Mouse (Mus musculus) spleen, adult 2 months (tissue): ENCODE measurements around the gene Osbpl7. TPM values are rescaled to one million over a fixed set of nuclear protein-coding genes. Genes with fewer than 3 reads are reported as not detected.

ENCODE experiments used
- DNase-seq, 2 experiments: peaks; one replicate each; pipeline versions ENCODE4 v3.0.0 to v3.0.0-alpha.2; 2012 to 2021; ENCODE audit warnings: low spot score in 2 of 2, low read depth in 1 of 2
- H3K27ac ChIP-seq: fragments of 200-500 bp; 2 replicates; pipeline ENCODE4 v1.5.1; 2012; ENCODE audit warnings: low read length, inconsistent platforms; ENCODE audit not compliant: insufficient read depth
- H3K27me3 ChIP-seq: fragments of 200-500 bp; 2 replicates; pipeline ENCODE4 v1.6.1; 2012; ENCODE audit warnings: mild to moderate bottlenecking, moderate library complexity, low read length, inconsistent platforms; ENCODE audit not compliant: control insufficient read depth, insufficient read depth
- H3K36me3 ChIP-seq: fragments of 200-500 bp; 2 replicates; pipeline ENCODE4 v1.6.1; 2012; ENCODE audit warnings: mild to moderate bottlenecking, low read length, inconsistent platforms; ENCODE audit not compliant: control insufficient read depth, insufficient read depth
- H3K4me1 ChIP-seq: fragments of 200-500 bp; 2 replicates; pipeline ENCODE4 v1.6.1; 2011; ENCODE audit warnings: inconsistent platforms; ENCODE audit not compliant: control insufficient read depth, insufficient read depth, insufficient read length
- H3K4me3 ChIP-seq: fragments of 200-500 bp; 2 replicates; pipeline ENCODE4 v1.5.1; 2011; ENCODE audit warnings: mild to moderate bottlenecking, inconsistent platforms; ENCODE audit not compliant: insufficient read depth, insufficient read length; ENCODE audit errors: extremely low read depth
- CTCF ChIP-seq: fragments of 200-500 bp; IDR thresholded peaks from 2 replicates; pipeline ENCODE4 v1.5.1; 2011; ENCODE audit warnings: mild to moderate bottlenecking, inconsistent platforms; ENCODE audit not compliant: insufficient read depth, insufficient read length, insufficient replicate concordance; ENCODE audit errors: extremely low read depth
- POLR2A ChIP-seq: fragments of 200-500 bp; IDR thresholded peaks from 2 replicates; pipeline ENCODE4 v1.6.1; 2011; ENCODE audit warnings: low read depth, low read length, inconsistent platforms
- WGBS: fragments of 180-500 bp; shearing (Covaris S2); methylation state at CpG from one replicate; pipeline ENCODE4 v1.1.7; 2018; 5-methylcytosine and 5-hydroxymethylcytosine counted together
- polyA plus RNA-seq: library from polyadenylated mRNA; depleted of rRNA; stranded (reverse); fragments of >200 nt; gene quantifications from 2 replicates; pipeline ENCODE4 v1.2.3, GENCODE M21; 2012

Osbpl7 gene
- polyA plus RNA-seq, 1 experiment, result 19.1 TPM

- H3K4me3 ChIP-seq, result no peak overlapping the region
- H3K4me1 ChIP-seq, result no peaks in the 10 kb centered on the region
- H3K27ac ChIP-seq, result no peak overlapping the region
- peaks cover 17% of the 10 kb centered on the region for H3K36me3 ChIP-seq
- WGBS, result 59% methylated on average over 1 of the region's 1 CpGs
- no peaks in the 10 kb centered on the region for H3K27me3 ChIP-seq
- TF ChIP-seq POLR2A (no peak), CTCF (no peak)
- no peak for DNase-seq
These were observed 18.9 kb downstream of the Osbpl7 start for GRCm38 (mm10) chr11:97069333-97069732.

- no peak overlapping the region for H3K4me3 ChIP-seq
- WGBS, result 84% methylated on average over 2 of the region's 2 CpGs
- TF ChIP-seq CTCF, result no peak
- TF ChIP-seq POLR2A, result no peak
- H3K36me3 ChIP-seq, result peaks cover 17% of the 10 kb centered on the region
- no peak overlapping the region for H3K27ac ChIP-seq
- no peaks in the 10 kb centered on the region for H3K4me1 ChIP-seq
- no peaks in the 10 kb centered on the region for H3K27me3 ChIP-seq
- no peak for DNase-seq
These were observed 19.3 kb downstream of the Osbpl7 start for GRCm38 (mm10) chr11:97069770-97070169.

GRCm38 (mm10) chr11:97071129-97071528, 20.7 kb downstream of the Osbpl7 start:
- Histone ChIP-seq H3K27me3 (no peaks in the 10 kb centered on the region), H3K27ac (no peak overlapping the region), H3K4me1 (no peaks in the 10 kb centered on the region), H3K4me3 (no peak overlapping the region), H3K36me3 (peaks cover 17% of the 10 kb centered on the region)
- TF ChIP-seq POLR2A (no peak), CTCF (no peak)
- 75% methylated on average over 1 of the region's 1 CpGs for WGBS
- no peak for DNase-seq

- Histone ChIP-seq H3K27me3 (no peaks in the 10 kb centered on the region), H3K27ac (no peak overlapping the region), H3K4me1 (no peaks in the 10 kb centered on the region), H3K36me3 (peaks cover 11% of the 10 kb centered on the region), H3K4me3 (no peak overlapping the region)
- no peak for DNase-seq
- 30% methylated on average over 3 of the region's 3 CpGs for WGBS
- TF ChIP-seq POLR2A (no peak), CTCF (no peak)
These were observed 22.1 kb downstream of the Osbpl7 start for GRCm38 (mm10) chr11:97072533-97072932.

DNA sequence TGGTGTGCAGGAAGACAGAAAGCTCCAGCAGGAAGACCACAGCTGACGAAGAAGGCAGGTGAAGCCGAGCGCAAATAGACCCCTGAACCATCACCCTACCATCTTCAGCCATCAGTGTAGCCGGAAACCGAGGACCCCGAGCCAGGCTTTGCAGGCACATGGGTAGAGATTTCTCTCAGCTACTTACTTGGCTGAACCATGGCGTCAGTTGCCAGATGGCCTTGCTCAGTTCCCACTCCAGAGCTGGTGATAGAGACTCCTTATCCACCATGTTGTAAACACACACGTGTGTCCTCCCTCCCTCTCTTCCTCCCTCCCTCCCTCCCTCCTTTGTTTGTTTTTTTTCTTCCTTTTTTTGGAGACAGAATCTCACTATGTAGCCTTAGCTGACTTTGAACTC, 23.8 kb downstream of the Osbpl7 start:
- Histone ChIP-seq H3K4me1 (no peaks in the 10 kb centered on the region), H3K36me3 (no peaks in the 10 kb centered on the region), H3K27ac (no peak overlapping the region), H3K27me3 (no peaks in the 10 kb centered on the region), H3K4me3 (no peak overlapping the region)
- no peak for DNase-seq
- no peak for TF ChIP-seq POLR2A
- TF ChIP-seq CTCF, result no peak
- 71% methylated on average over 8 of the region's 8 CpGs for WGBS

DNA sequence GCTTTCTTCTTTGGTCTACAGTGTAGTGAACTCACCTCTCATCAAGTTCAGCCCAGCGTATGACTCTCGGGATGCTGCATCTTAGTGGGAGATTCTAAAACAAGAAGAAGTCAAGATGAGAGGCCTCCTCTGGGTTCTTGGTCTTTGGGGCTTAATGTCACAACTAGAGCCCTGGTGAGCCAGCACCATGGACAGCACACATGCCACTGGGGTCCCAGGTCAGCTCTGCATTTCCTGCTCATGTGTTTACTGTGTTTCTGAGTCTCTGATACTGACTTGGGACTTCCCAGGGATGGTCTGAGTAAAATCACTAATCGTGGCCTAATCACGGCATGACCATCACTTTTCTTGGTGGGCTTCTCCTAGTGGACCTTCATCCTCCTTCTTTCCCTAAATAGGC, 28.3 kb downstream of the Osbpl7 start:
- Histone ChIP-seq H3K27me3 (no peaks in the 10 kb centered on the region), H3K4me1 (no peaks in the 10 kb centered on the region), H3K4me3 (no peak overlapping the region), H3K27ac (no peak overlapping the region), H3K36me3 (no peaks in the 10 kb centered on the region)
- WGBS, result 55% methylated on average over 4 of the region's 4 CpGs
- DNase-seq, result no peak
- TF ChIP-seq POLR2A (no peak), CTCF (no peak)

- H3K4me1 ChIP-seq, result no peaks in the 10 kb centered on the region
- no peaks in the 10 kb centered on the region for H3K36me3 ChIP-seq
- 0 out of 2 replicates have a peak, but pooled peaks cover 1% of the 10 kb centered on the region for H3K27me3 ChIP-seq
- 74% methylated on average over 9 of the region's 9 CpGs for WGBS
- no peak overlapping the region for H3K27ac ChIP-seq
- H3K4me3 ChIP-seq, result no peak overlapping the region
- TF ChIP-seq POLR2A (no peak), CTCF (no peak)
- DNase-seq, result no peak
These were observed 29.9 kb downstream of the Osbpl7 start for GRCm38 (mm10) chr11:97080291-97080690.
